Mouse (Mus musculus) kidney, embryonic 15.5 days (tissue): ENCODE measurements around the gene Herc4. TPM values are rescaled to one million over a fixed set of nuclear protein-coding genes. Genes with fewer than 3 reads are reported as not detected.

Experiments used
- ATAC-seq: fragments of 200-750 bp; cut with Nextera tagmentation; replicated peaks from 2 replicates; pipeline ENCODE4 v1.8.0; 2017; ENCODE audit warnings: moderate TSS enrichment; ENCODE audit not compliant: low FRiP score
- H3K27ac ChIP-seq: fragments of 300-500 bp; sonication (generic); 2 replicates; pipeline ENCODE4 v1.5.1; 2015; ENCODE audit warnings: mild to moderate bottlenecking, inconsistent platforms
- H3K27me3 ChIP-seq: fragments of 300-500 bp; sonication (generic); 2 replicates; pipeline ENCODE4 v1.6.1; 2015; ENCODE audit warnings: inconsistent platforms
- H3K36me3 ChIP-seq: fragments of 300-500 bp; sonication (generic); 2 replicates; pipeline ENCODE4 v1.6.1; 2015; ENCODE audit warnings: inconsistent platforms
- H3K4me1 ChIP-seq: fragments of 300-500 bp; sonication (generic); 2 replicates; pipeline ENCODE4 v1.6.1; 2015; ENCODE audit warnings: inconsistent platforms
- H3K4me2 ChIP-seq: fragments of 300-500 bp; sonication (generic); 2 replicates; pipeline ENCODE4 v1.6.1; 2015; ENCODE audit warnings: moderate library complexity, mild to moderate bottlenecking, inconsistent platforms
- H3K4me3 ChIP-seq: fragments of 300-500 bp; sonication (generic); replicated peaks from 2 replicates; pipeline ENCODE4 v1.5.1; 2015; ENCODE audit warnings: mild to moderate bottlenecking, inconsistent platforms
- H3K9ac ChIP-seq: fragments of 300-500 bp; sonication (generic); 2 replicates; pipeline ENCODE4 v1.6.1; 2015; ENCODE audit warnings: mild to moderate bottlenecking, inconsistent platforms
- H3K9me3 ChIP-seq: fragments of 300-500 bp; sonication (generic); replicated peaks from 2 replicates; pipeline ENCODE4 v1.6.1; 2016; ENCODE audit warnings: inconsistent platforms
- WGBS: fragments of 180-500 bp; shearing (Covaris S2); methylation state at CpG from one replicate; pipeline ENCODE4 v1.1.7; 2015; ENCODE audit warnings: mixed read lengths; 5-methylcytosine and 5-hydroxymethylcytosine counted together
- polyA plus RNA-seq: library from polyadenylated mRNA; unstranded; fragments of >200 nt; fragmentation: Nextera tagmentation; extraction: Ambion mirVana; gene quantifications from 2 replicates; pipeline ENCODE4 v1.2.1, GENCODE M21; 2015

The Herc4 gene
- polyA plus RNA-seq, 1 experiment from 2014 or later: 40.2 TPM

- WGBS: 69% methylated on average over 3 of the region's 3 CpGs
- no peak overlapping the region for H3K4me2 ChIP-seq
- H3K27me3 ChIP-seq: no peaks in the 10 kb centered on the region
- no peaks in the 10 kb centered on the region for H3K9me3 ChIP-seq
- H3K27ac ChIP-seq: no peak overlapping the region
- no peak for ATAC-seq
- H3K4me1 ChIP-seq: 0 out of 2 replicates have a peak, but pooled peaks cover 4% of the 10 kb centered on the region
- H3K36me3 ChIP-seq: peaks cover 23% of the 10 kb centered on the region
- H3K9ac ChIP-seq: no peak overlapping the region
- H3K4me3 ChIP-seq: no peak overlapping the region
These were observed 15.1 kb downstream of the Herc4 start for GRCm38 (mm10) chr10:63258696-63259095.

GRCm38 (mm10) chr10:63259340-63259739, 15.7 kb downstream of the Herc4 start:
- no peaks in the 10 kb centered on the region for H3K9me3 ChIP-seq
- ATAC-seq: no peak
- H3K4me3 ChIP-seq: no peak overlapping the region
- H3K9ac ChIP-seq: no peak overlapping the region
- no peak overlapping the region for H3K27ac ChIP-seq
- 0 out of 2 replicates have a peak, but pooled peaks cover 4% of the 10 kb centered on the region for H3K4me1 ChIP-seq
- no peaks in the 10 kb centered on the region for H3K27me3 ChIP-seq
- no peak overlapping the region for H3K4me2 ChIP-seq
- H3K36me3 ChIP-seq: peaks cover 24% of the 10 kb centered on the region
- 86% methylated on average over 3 of the region's 3 CpGs for WGBS

GRCm38 (mm10) chr10:63267941-63268340, 24.3 kb downstream of the Herc4 start:
- Histone ChIP-seq H3K9ac (no peak overlapping the region), H3K9me3 (no peaks in the 10 kb centered on the region), H3K27ac (no peak overlapping the region), H3K4me1 (no peaks in the 10 kb centered on the region), H3K27me3 (no peaks in the 10 kb centered on the region), H3K36me3 (peaks cover 56% of the 10 kb centered on the region), H3K4me2 (no peak overlapping the region), H3K4me3 (no peak overlapping the region)
- no peak for ATAC-seq
- whole genome bisulfite sequencing: 82% methylated on average over 2 of the region's 2 CpGs

GRCm38 (mm10) chr10:63272401-63272800, 28.8 kb downstream of the Herc4 start:
- ATAC-seq: no peak

GRCm38 (mm10) chr10:63272868-63273267, 29.3 kb downstream of the Herc4 start:
- H3K36me3 ChIP-seq: peaks cover 61% of the 10 kb centered on the region
- 92% methylated on average over 5 of the region's 5 CpGs for WGBS

More at GRCm38 (mm10) chr10:63272401-63272800, 28.8 kb downstream of the Herc4 start:
- H3K9ac ChIP-seq: no peak overlapping the region
- no peaks in the 10 kb centered on the region for H3K9me3 ChIP-seq
- H3K27ac ChIP-seq: no peak overlapping the region
- H3K4me3 ChIP-seq: no peak overlapping the region
- H3K27me3 ChIP-seq: no peaks in the 10 kb centered on the region
- no peaks in the 10 kb centered on the region for H3K4me1 ChIP-seq
- H3K4me2 ChIP-seq: no peak overlapping the region
- H3K36me3 ChIP-seq: peaks cover 57% of the 10 kb centered on the region

GRCm38 (mm10) chr10:63277010-63277409, 33.4 kb downstream of the Herc4 start:
- Histone ChIP-seq H3K36me3 (peaks cover 64% of the 10 kb centered on the region), H3K4me2 (no peak overlapping the region), H3K4me1 (no peaks in the 10 kb centered on the region), H3K4me3 (no peak overlapping the region), H3K27me3 (no peaks in the 10 kb centered on the region), H3K9me3 (no peaks in the 10 kb centered on the region), H3K27ac (no peak overlapping the region), H3K9ac (no peak overlapping the region)
- 90% methylated on average over 3 of the region's 3 CpGs for WGBS
- ATAC-seq: no peak; the same call in 1 of the 2 replicates

More at GRCm38 (mm10) chr10:63272868-63273267, 29.3 kb downstream of the Herc4 start:
- no peak overlapping the region for H3K4me2 ChIP-seq
- H3K27me3 ChIP-seq: no peaks in the 10 kb centered on the region
- no peak overlapping the region for H3K4me3 ChIP-seq
- ATAC-seq: no peak
- H3K9me3 ChIP-seq: no peaks in the 10 kb centered on the region
- H3K9ac ChIP-seq: no peak overlapping the region
- no peaks in the 10 kb centered on the region for H3K4me1 ChIP-seq
- no peak overlapping the region for H3K27ac ChIP-seq

GRCm38 (mm10) chr10:63279851-63280250, 36.2 kb downstream of the Herc4 start:
- no peak overlapping the region for H3K9ac ChIP-seq
- H3K9me3 ChIP-seq: no peaks in the 10 kb centered on the region
- no peaks in the 10 kb centered on the region for H3K4me1 ChIP-seq
- WGBS: 93% methylated on average over 3 of the region's 3 CpGs
- no peaks in the 10 kb centered on the region for H3K27me3 ChIP-seq
- no peak overlapping the region for H3K27ac ChIP-seq
- no peak overlapping the region for H3K4me3 ChIP-seq
- ATAC-seq: no peak
- H3K4me2 ChIP-seq: no peak overlapping the region
- peaks cover 68% of the 10 kb centered on the region for H3K36me3 ChIP-seq

- H3K36me3 ChIP-seq: peaks cover 73% of the 10 kb centered on the region
- H3K27ac ChIP-seq: no peak overlapping the region
- H3K9me3 ChIP-seq: no peaks in the 10 kb centered on the region
- H3K4me2 ChIP-seq: no peak overlapping the region
- no peaks in the 10 kb centered on the region for H3K27me3 ChIP-seq
- H3K9ac ChIP-seq: no peak overlapping the region
- no peaks in the 10 kb centered on the region for H3K4me1 ChIP-seq
- H3K4me3 ChIP-seq: no peak overlapping the region
- ATAC-seq: no peak
- 86% methylated on average over 4 of the region's 4 CpGs for WGBS
These were observed 38.8 kb downstream of the Herc4 start for GRCm38 (mm10) chr10:63282417-63282816.

GRCm38 (mm10) chr10:63282846-63283245, 39.2 kb downstream of the Herc4 start:
- no peak overlapping the region for H3K9ac ChIP-seq
- H3K27ac ChIP-seq: no peak overlapping the region
- peaks cover 73% of the 10 kb centered on the region for H3K36me3 ChIP-seq
- no peaks in the 10 kb centered on the region for H3K27me3 ChIP-seq
- H3K4me1 ChIP-seq: no peaks in the 10 kb centered on the region
- H3K4me3 ChIP-seq: no peak overlapping the region
- 86% methylated on average over 7 of the region's 7 CpGs for WGBS
- H3K4me2 ChIP-seq: no peak overlapping the region
- no peak for ATAC-seq
- no peaks in the 10 kb centered on the region for H3K9me3 ChIP-seq

GRCm38 (mm10) chr10:63302356-63302755, 58.7 kb downstream of the Herc4 start:
- no peak overlapping the region for H3K27ac ChIP-seq
- WGBS: 82% methylated on average over 2 of the region's 2 CpGs

GRCm38 (mm10) chr10:63308582-63309366, 65.2 kb downstream of the Herc4 start:
- no peaks in the 10 kb centered on the region for H3K4me1 ChIP-seq
- no peak for ATAC-seq
- no peak overlapping the region for H3K9ac ChIP-seq
- no peak overlapping the region for H3K4me2 ChIP-seq
- no peaks in the 10 kb centered on the region for H3K9me3 ChIP-seq
- WGBS: 46% methylated on average over 10 of the region's 10 CpGs
- H3K4me3 ChIP-seq: no peak overlapping the region
- peaks cover 82% of the 10 kb centered on the region for H3K36me3 ChIP-seq
- H3K27ac ChIP-seq: no peak overlapping the region
- no peaks in the 10 kb centered on the region for H3K27me3 ChIP-seq

More at GRCm38 (mm10) chr10:63302356-63302755, 58.7 kb downstream of the Herc4 start:
- ATAC-seq: no peak
- peaks cover 2% of the 10 kb centered on the region; the same call in 1 of the 2 replicates for H3K4me1 ChIP-seq
- H3K36me3 ChIP-seq: peaks cover 82% of the 10 kb centered on the region
- H3K9ac ChIP-seq: no peak overlapping the region
- no peak overlapping the region for H3K4me3 ChIP-seq
- no peaks in the 10 kb centered on the region for H3K27me3 ChIP-seq
- H3K9me3 ChIP-seq: no peaks in the 10 kb centered on the region
- no peak overlapping the region for H3K4me2 ChIP-seq

GRCm38 (mm10) chr10:63313726-63314125, 70.1 kb downstream of the Herc4 start:
- Histone ChIP-seq H3K36me3 (peaks cover 78% of the 10 kb centered on the region), H3K4me2 (no peak overlapping the region), H3K4me1 (no peaks in the 10 kb centered on the region), H3K9ac (no peak overlapping the region), H3K27me3 (no peaks in the 10 kb centered on the region), H3K9me3 (no peaks in the 10 kb centered on the region), H3K27ac (no peak overlapping the region), H3K4me3 (no peak overlapping the region)
- no peak for ATAC-seq
- 88% methylated on average over 1 of the region's 1 CpGs for WGBS
